Mouse (Mus musculus): ENCODE data around the gene Ift52.

DNA sequence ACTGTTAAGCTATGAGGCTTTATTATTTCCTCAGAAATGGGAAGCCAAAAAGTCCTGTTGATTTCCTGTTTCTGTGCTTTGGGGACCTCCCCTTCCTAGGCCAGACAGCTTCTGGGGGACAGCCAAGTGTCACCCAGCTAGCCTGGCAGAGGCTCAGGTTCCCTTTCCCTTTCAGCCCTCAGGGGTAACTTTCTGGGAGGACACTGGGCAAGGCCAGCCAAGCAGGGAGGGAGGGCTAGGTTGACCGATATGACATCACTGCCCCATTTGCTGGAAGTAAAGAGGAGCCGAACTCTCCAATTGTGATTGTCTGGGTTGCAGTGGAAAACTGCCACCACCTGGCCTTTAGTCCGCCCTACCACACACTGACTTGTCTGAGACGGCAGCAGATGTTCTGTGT lies 41.2 kb upstream of the Ift52 start:
- TF ChIP-seq POLR2A (IDR thresholded peaks at IDR 0.05; ENCODE audit: low read depth, low read length) (no peak; the same call in 1 of the 2 replicates), CTCF (IDR thresholded peaks at IDR 0.05; ENCODE audit: extremely low read depth, insufficient read length, insufficient replicate concordance, low read depth, low read length) (no peak)
